Mouse (Mus musculus) thymus, postnatal 14 days (tissue): Measurements from ENCODE around the gene Tuba1c.
A peak's percentile ranks its signal among the peaks of the same experiment; 100 is the strongest.
"Not testable (repeated sequence)": the region's sequence is repeated elsewhere in the genome, so short reads cannot be mapped to it uniquely, and the experiment has no call there.

Experiments used
- DNase-seq: peaks from one replicate; pipeline ENCODE4 v3.0.0; 2021

The Tuba1c gene

GRCm38 (mm10) chr15:99074019-99074599 is 44.4 kb downstream of the Tuba1c start, which contains the start of gene Troap:
TSS of gene Troap (plus strand) at chr15:99074575.
- DNase-seq = no peak

- peak; percentile 96 for DNase-seq
These were observed 45.1 kb downstream of the Tuba1c start for GRCm38 (mm10) chr15:99074600-99075333.

- not testable (repeated sequence) for DNase-seq
These were observed 46.3 kb downstream of the Tuba1c start for GRCm38 (mm10) chr15:99076011-99076410.

- DNase-seq = no peak
These were observed 48.7 kb downstream of the Tuba1c start for GRCm38 (mm10) chr15:99078181-99078910.

- no peak for DNase-seq
These were observed 50.1 kb downstream of the Tuba1c start for GRCm38 (mm10) chr15:99079804-99080203.

- no peak for DNase-seq
These were observed 52.6 kb downstream of the Tuba1c start for GRCm38 (mm10) chr15:99082322-99082721.

- DNase-seq = no peak
These were observed 53.1 kb downstream of the Tuba1c start for GRCm38 (mm10) chr15:99082840-99083239.

- peak; percentile 41 for DNase-seq
These were observed 53.6 kb downstream of the Tuba1c start for GRCm38 (mm10) chr15:99083258-99083657.

GRCm38 (mm10) chr15:99083867-99084557 is 54.3 kb downstream of the Tuba1c start:
- no peak for DNase-seq

- DNase-seq = no peak
These were observed 54.9 kb downstream of the Tuba1c start for GRCm38 (mm10) chr15:99084618-99085017.

GRCm38 (mm10) chr15:99085997-99086396 is 56.3 kb downstream of the Tuba1c start:
- DNase-seq = no peak

- DNase-seq = peak; percentile 63
These were observed 57.8 kb downstream of the Tuba1c start, which contains the start of gene C1ql4 for GRCm38 (mm10) chr15:99087253-99088075. TSS of gene C1ql4 (minus strand) at chr15:99087817.
